Mouse (Mus musculus) olfactory bulb, adult 2 months (tissue): ENCODE results near the gene Ogfrl1.

Experiments
- CTCF ChIP-seq: fragments of 200-500 bp; IDR thresholded peaks from 2 replicates; pipeline ENCODE4 v1.5.1; 2012; ENCODE audit warnings: low read depth, mild to moderate bottlenecking, low read length, moderate library complexity; ENCODE audit not compliant: insufficient read depth
- POLR2A ChIP-seq: fragments of 200-500 bp; IDR thresholded peaks from 2 replicates; pipeline ENCODE4 v1.6.1; 2012; ENCODE audit warnings: mild to moderate bottlenecking, low read depth, low read length, moderate library complexity; ENCODE audit not compliant: insufficient read depth

DNA sequence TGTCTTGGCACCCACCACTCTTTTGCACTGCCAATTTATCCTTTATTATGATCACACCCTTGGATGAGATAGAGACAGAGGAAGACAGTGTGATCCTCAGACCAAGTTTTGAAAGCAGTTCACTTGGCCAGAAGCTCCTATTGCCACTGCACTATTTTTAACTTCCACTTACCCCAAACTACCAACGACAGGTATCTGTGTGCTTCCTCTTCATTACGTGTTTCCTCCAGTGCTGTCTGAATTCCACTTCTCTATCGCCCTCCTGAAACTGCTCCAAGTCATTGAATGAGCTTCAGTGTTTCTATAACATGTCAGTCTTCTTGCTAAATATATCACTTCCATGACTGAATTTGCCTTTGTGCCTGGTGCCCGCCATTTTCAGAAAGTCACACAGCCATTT is at the start of gene Ogfrl1:
- TF ChIP-seq POLR2A (no peak), CTCF (no peak)
